Mouse (Mus musculus) kidney, adult 8-10 months (tissue): Measurements from ENCODE around the gene Mcl1.
"Not testable (repeated sequence)": the region's sequence is repeated elsewhere in the genome, so short reads cannot be mapped to it uniquely, and the experiment has no call there.

Experiments used
- DNase-seq, 2 experiments: peaks; one replicate each; pipeline ENCODE4 v3.0.0; 2022

Mcl1 gene

DNA sequence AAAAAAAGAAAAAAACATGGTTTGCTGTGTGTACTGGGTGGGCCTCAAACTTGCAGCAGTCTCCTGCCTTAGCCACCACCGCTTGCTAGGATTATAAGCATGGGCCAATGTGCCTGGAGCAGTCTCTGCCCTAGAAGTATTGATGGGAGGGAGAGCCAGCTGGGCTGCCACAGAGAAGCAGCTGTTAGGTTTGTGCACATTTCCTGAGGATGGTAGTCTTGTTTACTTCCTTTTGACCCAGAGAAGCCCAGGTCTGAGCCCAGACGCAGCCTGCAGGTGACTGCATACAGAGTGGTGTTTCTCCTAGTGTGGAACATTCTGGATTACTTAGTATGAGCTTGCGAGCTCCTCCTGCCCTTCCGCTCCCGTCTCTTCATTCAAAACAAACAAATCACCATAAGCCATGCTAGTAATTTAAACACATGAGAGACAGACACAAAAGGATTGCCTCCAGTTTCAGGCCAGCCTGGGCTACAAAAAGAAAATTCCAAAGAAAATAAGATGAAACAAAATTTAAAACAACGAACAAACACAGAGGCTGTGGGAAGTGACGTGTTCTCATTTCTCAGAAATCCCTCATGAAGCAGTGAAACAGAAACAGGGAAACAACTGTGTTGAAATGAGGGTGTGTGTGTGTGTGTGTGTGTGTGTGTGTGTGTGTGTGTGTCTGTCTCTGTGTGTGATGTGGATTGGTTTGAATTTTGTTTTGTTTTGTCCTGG lies 10.2 kb downstream of the Mcl1 start:
- DNase-seq, result no peak

DNA sequence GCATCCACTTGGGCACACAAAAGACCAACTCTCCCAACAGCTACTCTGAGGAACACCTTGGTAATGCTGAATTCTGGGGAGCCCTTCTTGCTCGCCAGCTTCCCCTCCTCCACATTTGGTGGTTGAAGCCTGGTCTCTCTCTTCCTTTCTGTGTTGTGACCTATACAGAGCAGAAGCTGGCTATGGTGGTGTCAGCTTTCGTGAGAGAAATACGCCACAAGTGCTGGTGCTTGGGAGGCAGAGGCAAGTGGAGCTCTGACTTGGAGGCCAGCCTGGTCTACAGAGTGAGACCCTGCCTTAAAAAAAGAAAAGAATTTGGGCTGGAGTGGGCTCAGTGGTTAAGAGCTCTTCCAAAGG lies 10.7 kb downstream of the Mcl1 start:
- no peak for DNase-seq

DNA sequence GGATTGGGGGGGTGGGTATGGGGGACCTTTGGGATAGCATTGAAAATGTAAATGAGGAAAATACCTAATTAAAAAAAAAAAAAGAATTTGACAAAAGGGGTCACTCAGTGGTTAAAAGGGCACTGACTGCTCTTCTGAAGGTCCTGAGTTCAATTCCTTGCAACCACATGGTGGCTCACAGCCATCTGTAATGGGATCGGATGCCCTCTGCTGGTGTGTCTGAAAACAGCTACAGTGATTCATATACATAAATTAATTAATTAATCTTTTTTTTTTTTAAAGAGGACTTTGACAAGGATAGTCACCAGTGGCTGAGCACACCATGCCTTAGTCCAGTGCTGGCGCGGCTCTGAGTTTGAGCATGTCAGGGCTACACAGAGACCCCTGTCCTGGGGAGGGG lies 11.8 kb downstream of the Mcl1 start:
- DNase-seq, result not testable (repeated sequence)

DNA sequence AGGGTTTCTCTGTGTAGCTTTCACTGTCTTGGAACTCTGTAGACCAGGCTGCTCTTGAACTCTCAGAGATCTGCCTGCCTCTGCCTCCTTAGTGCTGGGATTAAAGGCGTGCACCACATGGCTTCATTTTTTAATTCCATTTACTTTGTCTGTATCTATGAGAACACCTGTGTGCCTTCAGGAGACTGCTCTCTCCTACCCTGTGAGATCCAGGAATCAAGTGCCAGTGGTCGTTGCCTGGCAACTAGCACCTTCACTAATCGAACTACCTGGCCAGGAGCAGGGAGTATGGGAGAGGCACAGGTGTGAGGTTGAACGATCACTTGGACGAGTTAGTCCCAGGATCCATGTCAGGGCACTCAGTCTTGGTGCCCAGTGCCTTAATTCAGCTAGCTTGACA lies 12.6 kb downstream of the Mcl1 start:
- no peak for DNase-seq

DNA sequence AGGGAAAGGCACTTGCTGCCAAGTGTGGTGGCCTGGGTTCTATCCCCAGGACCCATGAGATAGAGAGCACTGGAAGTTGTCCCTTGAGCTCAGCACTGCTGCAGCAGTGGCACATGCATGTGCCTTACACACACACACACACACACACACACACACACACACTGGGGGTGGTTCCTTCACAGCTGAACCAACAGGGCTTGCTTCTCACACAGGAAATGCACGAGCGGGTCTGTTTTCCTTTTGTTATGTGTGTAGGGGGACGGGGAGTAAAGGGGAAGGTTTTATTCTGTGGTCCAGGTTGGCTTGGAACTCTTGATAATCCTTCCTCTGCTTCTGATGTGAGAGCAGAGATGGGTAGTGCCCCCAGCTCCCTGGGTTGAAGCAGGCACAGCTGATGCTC lies 13.9 kb downstream of the Mcl1 start:
- no peak for DNase-seq

DNA sequence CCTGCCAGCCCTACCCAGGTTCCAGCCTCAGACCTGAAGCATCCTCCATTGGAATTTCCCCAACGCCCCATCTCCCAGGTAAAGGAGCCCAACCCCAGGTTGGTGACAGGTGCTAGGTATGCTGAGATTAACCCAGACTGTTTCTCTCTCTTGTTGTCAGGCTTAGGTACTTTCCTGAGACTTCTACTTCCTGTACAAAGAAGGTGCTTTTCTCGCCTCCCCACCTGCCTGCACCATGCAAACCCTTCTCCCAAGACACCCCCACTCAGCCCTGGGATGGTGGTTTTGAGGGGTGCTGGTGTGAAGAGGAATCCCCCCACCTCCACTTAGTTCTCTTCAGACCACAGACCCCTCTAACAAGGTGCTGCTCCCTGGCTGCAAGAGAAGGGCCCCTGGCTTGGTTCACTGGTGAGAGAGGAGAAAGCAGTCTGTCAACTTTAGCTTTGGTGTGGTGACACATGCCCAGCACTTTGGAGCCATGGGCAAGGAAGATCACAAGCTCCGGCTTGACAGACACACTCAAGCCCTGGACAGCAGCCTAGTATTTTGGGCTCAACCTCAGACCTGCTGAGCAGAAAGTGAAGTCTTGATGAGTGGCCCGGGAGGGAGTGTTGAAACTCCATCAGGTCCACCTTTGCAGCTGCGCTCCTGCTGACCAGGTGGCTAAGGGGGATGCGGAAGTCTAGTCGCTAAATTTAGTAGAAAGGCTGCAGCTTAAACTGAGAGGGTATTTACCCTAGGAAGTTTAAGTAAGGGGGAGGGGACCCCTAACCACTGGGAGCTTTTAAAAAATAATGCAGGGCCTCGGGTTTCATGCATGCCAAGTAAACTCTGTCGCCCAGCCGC lies 14.5 kb downstream of the Mcl1 start:
- DNase-seq, result no peak

DNA sequence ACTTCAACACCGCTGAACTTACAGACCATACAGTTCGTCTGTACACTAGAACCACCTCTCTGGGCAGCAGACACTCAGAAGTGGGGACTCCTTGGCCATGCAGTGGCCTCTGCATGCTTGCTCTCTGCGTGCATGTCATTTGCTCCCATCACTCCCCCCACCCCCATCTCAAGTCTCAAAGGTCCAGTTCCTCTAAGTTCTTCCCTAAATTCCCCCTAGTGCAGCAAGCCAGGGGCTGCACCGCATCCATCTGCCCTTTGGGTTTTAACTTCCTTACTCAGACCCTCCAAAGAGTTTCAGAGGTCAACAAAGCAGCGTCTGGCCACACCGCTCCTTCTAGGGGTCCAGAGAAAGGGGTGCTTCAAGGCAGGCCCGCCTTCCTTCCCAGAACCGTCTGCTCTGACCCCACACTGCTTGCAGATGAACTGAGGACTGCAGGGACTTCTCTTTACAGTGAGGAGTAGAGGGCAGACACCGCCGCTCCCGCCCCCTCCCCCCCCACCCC lies 15.2 kb downstream of the Mcl1 start:
- DNase-seq, result no peak

DNA sequence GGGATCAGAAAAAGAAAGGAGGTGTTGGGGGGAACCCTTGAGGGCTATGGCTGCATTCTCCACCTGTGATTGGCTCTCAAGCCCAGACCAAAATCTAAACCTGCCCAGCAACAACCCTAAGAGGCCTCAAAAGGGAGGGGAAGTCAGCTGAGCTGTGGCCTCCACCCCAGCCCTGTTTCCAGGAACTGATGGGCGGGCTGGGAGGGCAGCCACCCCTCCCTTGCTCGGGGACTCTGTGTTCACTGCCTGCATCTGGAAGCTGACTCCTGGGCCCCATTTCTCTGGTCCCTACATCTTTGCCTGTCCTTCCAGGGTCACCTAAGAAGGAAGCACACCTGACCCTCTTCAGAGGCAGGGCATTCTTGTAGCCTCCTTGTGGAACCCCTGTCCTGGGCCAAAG lies 15.6 kb downstream of the Mcl1 start:
- peak; percentile 76 to 84 for DNase-seq

DNA sequence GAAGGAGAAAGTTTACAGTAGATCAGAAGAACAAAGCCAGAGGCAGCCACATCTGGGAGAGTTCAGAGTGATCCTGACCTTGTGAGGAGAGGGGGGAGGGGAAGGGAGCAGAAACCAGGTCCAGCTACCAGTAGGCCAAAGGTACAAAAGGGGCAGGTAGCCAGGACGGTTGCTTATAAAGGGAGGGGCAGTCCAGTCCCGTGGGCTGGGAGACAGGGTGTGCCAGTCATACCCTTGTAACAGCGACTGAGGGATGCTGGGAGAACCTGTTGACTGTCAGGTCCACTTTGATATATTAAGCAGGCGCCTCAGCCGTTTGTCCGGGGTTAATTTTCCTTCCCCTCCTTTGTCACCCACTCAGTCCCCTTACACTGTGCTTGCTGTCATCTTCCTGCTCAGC lies 16.2 kb downstream of the Mcl1 start:
- peak; percentile 65 to 74 for DNase-seq

DNA sequence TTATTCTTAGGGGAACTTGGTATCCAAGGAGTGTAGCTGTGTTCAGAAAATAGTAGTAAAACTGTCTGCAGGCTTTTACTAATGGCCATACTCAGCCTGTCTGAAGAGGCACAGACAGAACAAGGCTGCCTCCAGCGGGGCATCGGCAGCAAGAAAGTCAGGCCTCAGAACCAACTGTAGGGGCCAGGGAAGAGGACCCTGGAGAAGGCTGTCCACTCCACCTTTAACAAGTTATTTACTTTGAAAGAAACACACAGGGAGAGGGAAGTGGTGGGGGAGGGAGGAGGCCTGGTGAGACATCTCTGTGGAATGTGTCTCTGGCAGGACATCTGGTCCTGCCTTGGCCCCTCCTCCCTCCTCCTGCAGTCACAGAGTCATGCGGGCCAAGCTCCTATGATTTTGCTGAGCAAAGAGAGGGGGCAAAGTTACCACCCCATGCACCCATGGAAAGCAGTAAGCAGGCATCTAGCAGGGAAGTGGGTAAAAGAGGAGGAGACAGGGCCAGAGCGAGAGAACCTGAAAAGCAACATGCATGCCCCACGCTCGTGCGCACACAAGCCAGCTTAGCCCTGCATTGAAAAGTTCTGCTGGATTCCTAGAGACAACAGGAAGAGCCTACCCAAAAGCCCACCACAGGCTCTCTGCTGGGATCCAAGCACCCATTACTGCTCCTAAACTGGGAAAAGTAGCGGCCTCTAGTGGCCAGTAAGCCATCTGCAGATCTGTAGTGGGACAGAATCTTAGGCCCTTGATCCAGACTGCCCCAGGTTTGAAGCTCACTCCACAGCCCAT lies 16.9 kb downstream of the Mcl1 start:
- DNase-seq, result peak; percentile 86 to 90

DNA sequence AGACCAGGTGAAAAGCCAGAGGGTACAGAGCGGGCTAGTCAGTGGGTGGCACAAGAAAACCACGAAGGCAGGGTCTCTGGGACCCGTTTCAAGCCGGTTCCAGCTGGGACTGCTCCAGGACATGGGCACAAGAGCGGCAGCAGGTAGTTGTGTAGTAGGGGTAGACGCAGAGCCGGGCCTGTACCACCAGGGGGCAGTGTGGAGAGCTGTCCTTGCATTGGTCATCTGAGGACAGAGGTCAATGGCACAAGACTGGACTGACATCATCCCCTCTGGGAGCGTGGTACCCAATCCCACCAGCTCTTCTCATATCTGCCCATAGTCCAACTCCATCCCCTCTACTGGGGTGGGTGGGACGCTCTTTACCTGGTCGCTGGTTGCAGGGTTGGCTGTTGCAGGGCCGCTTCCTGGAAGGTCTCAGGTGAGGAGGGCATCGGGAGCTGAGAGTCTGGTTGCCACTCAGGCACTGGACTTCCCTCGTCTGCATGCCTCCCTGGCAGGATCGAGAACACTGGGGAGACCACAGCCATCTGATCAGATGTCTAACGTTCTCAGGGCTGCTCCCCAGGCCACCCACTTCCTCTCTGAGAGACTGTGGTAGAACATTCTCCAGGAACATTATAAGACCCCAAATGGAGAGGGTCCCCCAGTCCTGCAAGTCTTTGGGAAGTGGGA lies 18.3 kb downstream of the Mcl1 start:
- DNase-seq, result peak; percentile 81 to 87

DNA sequence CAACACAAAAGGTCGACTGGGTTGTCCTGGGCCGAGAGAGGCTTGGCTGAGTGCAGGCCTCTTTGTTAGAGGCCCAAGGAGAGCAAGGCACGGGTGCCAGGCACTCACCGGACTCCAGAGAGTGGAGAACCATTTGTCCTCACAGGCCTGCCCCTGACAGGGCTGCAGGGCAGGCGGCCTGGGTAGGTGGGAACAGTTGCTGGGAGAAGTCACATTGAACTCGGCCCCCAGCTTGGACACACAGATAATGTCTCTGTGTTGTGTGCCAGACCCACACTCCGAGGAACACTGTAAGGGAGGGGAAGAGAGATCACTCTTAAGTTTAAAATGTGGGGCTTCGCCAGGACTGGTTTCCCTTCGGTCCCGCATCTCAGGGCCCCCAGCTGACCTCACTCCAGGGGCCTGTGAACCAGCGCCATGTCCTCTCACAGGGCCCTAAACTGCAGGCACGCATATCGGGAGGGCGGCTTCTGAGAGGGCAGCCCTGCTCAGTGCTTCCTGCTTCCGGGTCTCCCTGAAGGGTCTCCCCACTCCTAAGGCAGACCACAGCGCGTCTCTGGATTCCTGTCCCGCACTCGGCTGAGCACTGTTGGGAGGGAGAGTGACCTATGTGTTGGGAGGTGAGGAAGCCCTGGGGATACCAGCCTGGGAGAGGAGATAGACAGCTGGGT lies 19.0 kb downstream of the Mcl1 start:
- no peak for DNase-seq

DNA sequence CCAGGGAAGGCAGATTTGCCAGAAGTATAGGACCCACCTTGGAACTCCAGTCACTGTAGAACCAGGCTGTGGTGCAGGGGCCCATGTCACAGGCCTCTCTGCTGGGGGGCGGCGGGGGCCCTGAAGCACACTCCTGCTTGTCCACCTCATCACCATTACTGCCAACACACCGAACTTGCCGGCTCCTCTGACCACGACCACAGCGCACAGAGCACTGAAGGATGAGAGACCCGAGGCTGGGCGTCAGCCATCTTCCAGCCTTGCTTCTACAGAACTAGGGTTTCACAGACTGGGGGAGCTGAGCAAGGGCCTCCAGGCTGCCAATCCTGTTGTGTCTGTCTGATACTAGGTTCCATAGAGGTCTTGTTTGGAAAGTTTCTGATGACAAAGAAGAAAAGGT lies 21.0 kb downstream of the Mcl1 start:
- DNase-seq, result no peak

DNA sequence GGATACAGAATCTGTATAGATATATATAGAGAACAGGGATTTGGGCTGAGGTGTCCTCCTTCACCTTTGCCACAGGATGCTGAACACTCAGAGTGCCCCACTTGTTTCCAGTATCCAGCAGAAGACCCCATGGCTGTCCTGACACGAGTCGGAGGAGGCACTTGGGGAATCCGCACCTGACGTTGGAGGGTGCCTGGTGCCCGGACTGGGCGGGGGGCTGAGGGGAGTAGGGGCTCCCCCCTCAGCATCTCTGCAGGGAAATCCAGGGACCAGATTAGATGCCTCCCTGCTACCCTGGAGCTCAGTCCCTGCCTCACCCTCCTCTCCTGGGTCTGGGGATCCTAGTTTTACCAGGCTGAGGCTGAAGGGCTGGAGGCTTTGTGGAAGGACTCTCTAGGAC lies 22.1 kb downstream of the Mcl1 start:
- no peak for DNase-seq

DNA sequence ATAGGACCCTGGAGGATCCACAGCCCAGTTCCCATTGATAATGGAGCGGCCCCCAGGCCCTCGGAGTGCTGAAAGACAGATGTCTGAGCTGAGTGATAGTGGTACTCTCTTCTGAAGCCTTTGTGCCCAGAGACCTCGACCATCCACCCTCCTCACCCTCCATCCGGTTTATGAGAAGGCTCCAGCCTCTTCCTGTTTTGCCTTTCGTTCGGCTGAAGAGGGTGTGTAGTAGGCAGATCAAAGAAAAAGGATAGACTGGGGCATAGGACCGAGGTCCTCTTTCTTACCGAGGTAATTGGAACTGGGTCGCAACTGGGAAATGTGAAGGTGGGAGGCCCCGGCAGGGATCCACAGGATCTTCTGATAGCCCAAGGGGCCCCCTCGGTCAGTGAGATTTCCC lies 22.8 kb downstream of the Mcl1 start:
- DNase-seq, result no peak

DNA sequence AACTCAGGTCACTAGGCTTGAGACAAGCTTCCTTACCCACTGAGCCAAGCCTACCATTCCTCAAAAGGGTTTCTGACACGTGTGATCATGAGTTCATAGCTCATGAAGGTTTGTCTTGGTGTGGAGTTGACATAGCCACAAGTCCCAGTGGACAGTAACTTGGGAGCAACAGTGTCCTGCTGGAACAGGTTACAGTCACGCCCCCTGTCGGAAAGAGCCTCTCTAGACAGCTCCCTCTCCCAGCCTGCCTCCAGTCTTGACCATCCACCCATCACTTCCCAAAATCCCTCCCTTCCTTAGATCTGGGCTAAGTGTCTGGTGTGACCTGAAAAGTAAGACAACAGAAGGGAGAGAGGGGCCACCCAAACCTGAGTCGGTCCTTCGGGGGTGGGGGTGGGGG lies 24.3 kb downstream of the Mcl1 start:
- no peak for DNase-seq

DNA sequence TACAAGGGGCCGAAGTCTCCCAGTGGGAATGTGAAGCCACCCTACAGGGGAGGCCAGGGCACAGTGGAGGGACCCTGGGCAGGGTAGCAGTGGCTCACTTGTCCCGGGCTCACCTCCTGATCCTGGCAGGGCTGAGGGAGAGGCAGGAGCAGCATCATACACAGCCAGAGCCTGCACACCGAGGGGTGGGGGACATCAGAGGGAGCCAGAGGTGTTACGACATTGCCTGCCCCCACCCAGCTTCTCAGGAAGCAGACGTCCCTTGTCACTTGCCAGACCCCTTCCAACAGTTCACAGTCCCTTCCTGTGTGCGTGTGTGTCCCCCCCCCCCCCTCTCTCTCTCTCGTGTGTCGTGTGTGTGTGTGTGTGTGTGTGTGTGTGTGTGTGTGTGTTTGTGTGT lies 26.3 kb downstream of the Mcl1 start:
- no peak for DNase-seq

DNA sequence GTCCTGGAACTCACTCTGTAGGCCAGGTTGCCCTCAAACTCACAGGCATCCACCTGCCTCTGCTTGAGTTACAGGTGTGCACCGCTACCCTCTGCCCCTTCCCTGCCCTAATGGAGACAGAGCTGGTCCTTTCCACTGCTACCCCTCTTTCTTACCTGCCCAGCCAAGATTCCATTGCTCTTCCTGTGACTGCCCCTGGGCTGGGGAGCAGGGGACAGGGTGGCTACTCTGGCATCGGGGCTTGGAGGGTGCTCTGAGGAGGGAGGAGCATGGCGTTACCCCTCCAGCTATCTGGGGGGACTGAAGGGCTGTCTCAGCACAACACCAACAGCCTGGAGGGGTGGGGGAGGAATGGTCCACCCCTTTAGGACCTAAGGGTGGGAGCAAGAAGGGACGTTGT lies 26.7 kb downstream of the Mcl1 start:
- no peak for DNase-seq

DNA sequence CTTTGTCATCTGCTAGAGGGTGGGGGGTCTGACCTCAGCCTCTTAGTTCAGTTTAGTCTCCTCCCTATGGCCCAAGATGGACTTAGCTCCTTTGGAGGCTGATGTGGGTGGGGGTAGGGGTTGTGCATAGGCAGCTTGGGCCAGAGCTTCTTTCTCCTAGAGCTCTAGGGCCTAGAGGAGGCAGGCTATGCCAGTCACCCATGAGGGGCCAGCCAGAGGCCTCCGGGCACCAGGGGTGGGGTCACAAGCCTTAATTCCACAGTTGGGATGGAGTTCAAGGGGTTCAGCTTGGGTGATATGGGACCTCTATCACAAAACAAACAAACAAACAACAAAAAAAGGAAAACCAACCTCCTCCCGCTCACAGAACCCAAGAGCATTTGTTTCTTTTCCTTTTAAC lies 27.1 kb downstream of the Mcl1 start:
- DNase-seq, result no peak

DNA sequence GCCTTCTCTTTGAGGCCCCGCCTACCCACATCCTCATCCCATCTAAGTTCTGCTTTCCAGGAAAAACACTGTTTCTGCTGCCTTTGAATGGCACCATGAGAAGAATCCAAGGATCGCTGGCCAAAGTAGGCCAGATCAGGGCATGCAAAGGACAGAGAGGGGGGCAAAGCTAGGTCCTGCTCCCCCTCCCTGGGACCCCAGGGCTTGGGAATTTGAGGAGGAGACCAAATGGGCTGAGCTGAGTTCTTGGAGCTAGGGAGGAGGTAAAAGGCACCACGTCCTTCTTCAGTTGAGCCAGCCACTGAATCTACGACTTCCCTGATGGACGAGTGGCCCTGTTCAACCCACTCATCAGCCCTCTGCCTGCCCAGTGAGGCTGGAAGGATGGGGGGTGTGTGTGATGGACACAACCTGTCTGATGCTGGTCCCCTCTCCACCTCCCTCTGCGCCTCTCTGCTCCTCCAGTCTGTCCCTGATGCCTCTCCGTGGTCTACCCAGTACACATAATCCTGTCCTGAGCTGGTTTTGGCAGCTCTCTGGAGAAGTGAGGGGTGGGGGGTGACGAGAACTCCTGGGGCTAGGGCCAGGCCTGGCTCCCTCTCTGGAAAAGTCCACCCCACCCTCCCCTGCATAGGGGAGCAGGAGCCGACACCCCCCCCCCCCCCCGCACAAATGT lies 28.0 kb downstream of the Mcl1 start:
- DNase-seq, result no peak

DNA sequence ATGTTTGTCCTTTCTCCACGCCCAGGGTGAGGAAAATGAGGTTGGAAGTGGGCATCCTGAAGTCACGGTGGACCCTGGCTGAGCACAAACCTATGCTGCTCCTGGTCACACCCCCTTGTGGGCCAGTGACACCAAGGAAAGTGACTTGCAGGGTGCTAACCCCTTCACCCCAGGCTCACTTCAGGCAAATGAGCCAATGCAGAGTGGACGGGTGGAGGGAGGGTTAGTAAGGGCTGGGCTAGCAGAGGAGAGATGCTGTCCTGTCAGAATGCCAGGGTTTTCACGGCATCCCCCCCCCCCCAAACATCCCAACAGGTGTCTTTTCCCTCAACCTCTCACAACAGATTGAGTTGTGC lies 28.6 kb downstream of the Mcl1 start:
- DNase-seq, result no peak
